Mouse (Mus musculus) CD8-positive naive resting alpha-beta T cell, adult 2 months (primary cell): ENCODE results near the gene Magix.

Experiments
- DNase-seq, 2 experiments: peaks; one replicate each; pipeline ENCODE4 v3.0.0; 2022; ENCODE audit warnings: low read depth in 2 of 2, low spot score in 2 of 2

Gene Magix

GRCm38 (mm10) chrX:7674284-7675000 lies 6.6 kb downstream of the Magix start:
- no peak for DNase-seq

- no peak for DNase-seq
Measured at GRCm38 (mm10) chrX:7673578-7674281, 7.3 kb downstream of the Magix start.

GRCm38 (mm10) chrX:7672739-7673138 lies 8.3 kb downstream of the Magix start:
- DNase-seq: no peak

GRCm38 (mm10) chrX:7670921-7671623 lies 10.0 kb downstream of the Magix start, which contains the start of gene Plp2:
Gene Plp2 (minus strand): TSS chrX:7671390.
- no peak for DNase-seq

DNA sequence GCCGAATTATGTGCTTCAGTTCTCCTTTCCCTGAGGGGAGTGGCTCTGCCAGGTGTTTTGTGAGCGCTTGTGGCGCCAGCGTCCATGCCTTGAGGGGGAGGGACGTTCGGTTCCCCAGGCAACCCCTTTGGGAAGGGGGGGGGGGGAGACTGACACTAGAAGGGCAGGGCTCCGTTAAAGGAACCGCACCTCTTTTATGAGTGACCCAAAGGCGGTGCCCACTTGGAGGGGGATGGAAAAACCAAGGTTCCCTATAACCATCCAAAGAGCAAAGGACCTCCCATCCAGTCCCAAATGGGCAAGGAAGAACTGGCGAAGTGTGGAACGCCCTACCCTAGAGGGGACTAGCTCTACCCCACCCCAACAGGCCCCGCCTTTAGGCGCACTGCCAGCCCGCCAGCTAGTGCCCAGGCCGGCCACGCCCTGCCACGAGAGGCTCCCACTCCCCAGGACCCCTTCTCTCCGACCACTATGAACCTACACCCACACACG lies 10.6 kb downstream of the Magix start:
- DNase-seq: no peak

DNA sequence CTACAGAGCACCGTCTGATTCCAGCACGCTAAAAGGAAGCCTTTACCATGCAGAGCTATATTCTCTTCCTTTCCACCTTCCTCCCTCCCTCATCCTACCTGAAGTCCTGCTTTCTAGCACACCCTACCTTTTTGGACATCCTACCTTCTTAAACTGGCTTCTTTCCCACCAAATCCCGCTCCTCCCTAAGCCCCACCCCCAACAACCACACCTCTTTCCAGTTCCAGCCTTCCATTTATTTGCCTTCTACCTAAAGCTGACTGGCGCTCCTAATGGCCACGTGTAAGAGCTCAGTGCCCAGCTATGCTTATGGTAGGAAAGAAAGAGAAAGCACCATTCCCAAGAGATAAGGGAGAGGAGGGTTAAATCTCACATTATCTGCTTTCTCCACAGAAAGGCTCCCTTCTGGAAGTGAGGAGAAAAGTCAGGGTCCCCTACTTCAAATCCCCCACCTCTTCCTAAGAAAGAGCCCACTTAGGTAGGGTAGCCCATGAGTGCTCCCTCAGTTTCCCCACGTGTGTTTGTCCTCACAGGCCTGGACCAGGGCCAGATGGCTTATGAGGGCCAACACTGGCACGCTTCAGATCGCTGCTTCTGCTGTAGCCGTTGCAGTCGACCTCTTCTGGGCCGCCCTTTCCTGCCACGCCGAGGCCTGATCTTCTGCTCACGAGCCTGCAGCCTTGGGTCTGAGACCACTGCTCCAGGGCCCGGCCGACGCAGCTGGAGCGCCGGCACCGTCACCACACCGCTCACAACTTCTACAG lies 15.1 kb downstream of the Magix start:
- DNase-seq: no peak

- no peak for DNase-seq
Measured at GRCm38 (mm10) chrX:7664791-7665190, 16.3 kb downstream of the Magix start.

DNA sequence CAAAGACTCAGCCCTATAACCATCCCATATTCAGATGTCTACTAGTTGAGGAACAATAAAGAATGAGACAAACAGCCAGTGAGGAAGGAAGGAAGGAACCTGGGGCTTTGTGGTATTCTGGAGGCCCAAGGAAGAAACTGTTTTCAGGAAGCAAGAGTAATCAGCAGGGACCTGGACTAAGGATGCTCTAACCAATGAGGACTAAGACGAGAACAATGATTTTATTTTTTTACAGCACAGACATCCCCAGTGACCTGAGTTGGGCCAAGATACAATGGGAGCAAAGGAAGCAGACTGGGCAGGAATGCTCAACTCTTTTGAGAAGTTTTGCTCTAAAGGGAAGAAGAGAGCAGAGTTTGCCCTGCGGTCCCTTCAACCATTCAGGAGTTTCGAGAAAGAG lies 18.1 kb downstream of the Magix start:
- no peak for DNase-seq

DNA sequence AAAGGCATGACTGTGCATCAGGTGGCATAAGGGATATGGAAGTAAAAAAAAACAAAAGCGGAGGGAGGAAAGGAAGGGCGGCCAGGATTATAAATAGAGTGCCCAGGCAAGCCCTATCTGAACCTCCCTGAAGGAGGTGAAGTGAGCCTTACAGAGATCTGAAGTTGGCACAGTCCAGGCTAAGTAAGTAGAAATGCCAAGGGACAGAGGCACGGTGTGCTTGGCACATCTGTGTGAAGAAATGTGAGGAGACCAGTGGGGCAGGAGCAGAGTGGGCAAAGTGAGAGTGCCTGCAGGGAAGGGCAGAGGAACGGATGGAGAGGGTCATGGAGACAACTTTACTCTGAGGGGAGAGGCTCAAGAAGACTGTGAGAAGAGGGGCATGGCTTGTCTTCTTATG lies 20.0 kb downstream of the Magix start:
- no peak for DNase-seq

- DNase-seq: no peak
Measured at GRCm38 (mm10) chrX:7658785-7659589, 22.1 kb downstream of the Magix start.

DNA sequence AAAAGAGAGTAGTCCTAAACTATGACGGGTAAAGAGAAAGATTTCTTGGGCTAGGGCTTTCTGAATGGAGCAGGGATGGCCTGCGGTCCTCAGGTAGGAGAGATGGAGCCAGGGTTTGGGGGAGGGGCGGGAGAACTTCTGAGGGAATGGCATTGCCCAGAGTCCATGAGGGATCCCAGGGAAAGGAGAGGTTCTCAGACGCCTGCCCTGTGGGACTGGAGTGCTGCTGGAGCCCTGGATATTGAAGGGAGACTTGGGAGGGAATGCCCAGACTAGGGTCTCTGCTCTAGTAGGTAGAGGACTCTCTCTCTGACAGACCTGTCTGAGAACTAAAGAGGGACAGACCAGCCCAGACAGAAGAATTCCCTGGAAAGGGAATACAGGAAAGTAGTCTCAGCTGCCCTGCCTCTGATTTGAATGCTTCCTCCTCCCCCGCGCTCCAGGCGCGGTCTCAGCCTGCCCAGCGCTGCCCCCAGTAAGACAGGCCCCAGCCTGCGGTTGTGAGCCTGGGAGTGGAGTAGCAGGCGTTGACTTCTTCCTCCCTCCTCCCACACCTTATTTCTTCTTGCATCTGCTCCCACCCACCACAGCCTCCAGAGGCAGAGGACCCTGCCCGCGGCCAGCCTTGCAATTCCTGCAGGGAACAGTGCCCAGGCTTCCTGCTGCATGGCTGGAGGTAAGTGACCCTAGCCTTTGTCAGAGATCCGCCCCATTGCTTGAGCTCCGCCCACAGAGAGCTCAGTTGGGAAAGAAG lies 22.8 kb downstream of the Magix start:
- no peak for DNase-seq

- DNase-seq: peak in 1 of 2 experiments; percentile 46
Measured at GRCm38 (mm10) chrX:7657221-7657639, 23.8 kb downstream of the Magix start, which contains the start of gene Prickle3. Gene Prickle3 (plus strand): TSS chrX:7657260.

DNA sequence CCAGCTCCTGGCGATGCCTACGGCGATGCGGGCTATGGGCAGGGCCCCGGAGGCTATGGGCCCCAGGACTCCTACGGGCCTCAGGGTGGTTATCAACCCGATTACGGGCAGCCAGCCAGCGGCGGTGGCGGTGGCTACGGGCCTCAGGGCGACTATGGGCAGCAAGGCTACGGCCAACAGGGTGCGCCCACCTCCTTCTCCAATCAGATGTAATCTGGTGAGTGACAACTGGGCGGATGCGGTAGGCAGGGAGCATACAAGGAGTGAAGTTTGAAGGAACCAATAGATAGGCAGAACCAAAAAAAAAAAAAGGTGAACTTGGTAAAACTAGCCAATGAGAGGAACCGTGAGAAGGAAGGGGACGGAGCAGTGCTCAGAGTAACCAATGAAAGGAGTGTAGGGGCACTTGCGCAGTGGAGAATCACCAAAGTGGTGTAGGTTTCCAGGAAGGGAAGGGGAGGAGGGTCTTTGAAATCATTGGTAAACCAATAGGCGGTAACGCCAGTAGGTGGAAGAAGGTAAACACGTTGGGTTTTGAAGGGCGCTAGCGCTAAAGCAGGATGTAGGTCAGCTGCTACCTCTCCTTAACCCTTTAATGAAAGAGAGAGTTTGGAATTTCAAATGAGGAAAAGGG lies 32.3 kb downstream of the Magix start:
- peak; percentile 69 to 70 for DNase-seq

DNA sequence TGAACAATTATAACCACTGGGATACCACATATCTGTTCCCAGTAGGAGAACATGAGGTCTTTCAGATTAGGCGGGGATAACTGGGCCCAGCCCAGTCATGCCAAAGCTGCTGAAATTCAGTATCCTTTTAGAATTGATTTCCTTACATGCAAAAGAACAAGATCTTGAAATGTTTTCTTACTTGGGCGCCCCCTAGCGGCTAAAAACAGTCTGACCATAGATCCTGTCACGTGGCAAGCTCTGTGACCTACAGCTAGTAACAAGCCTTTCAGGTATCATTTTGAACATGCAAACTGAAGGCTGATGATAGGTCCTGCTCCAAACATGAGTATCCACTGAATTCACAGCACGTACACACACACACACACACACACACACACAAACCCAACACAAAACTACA lies 35.7 kb downstream of the Magix start:
- DNase-seq: peak; percentile 80 to 88

GRCm38 (mm10) chrX:7640785-7641184 lies 40.3 kb downstream of the Magix start:
- no peak for DNase-seq

GRCm38 (mm10) chrX:7639536-7640325 lies 41.3 kb downstream of the Magix start:
- no peak for DNase-seq

GRCm38 (mm10) chrX:7638401-7639091 lies 42.5 kb downstream of the Magix start, which contains the start of gene Syp:
Gene Syp (plus strand): TSS chrX:7638471.
- DNase-seq: peak; percentile 52 to 61
